Mouse (Mus musculus) MEL (cell line): Measurements from ENCODE around the gene Wfdc5. TPM values are rescaled to one million over a fixed set of nuclear protein-coding genes. Genes with fewer than 3 reads are reported as not detected.

Experiments used
- DNase-seq: peaks from one replicate; pipeline ENCODE4 v3.0.0; 2011; ENCODE audit warnings: low read depth, low spot score
- H3K27ac ChIP-seq: 2 replicates; pipeline ENCODE4 v1.5.1; 2012; ENCODE audit warnings: low read depth, mild to moderate bottlenecking, control low read depth, low read length, moderate library complexity; ENCODE audit not compliant: control insufficient read depth
- H3K27me3 ChIP-seq, 2 experiments: fragments of 150-350 bp in 1 of 2; sonication (generic) in 1 of 2; 2 replicates each; pipeline ENCODE4 v1.6.1; 2012; ENCODE audit warnings: low read length in 2 of 2, mild to moderate bottlenecking in 2 of 2, improper control_type of control experiment in 1 of 2, moderate library complexity in 1 of 2; ENCODE audit not compliant: insufficient read depth in 2 of 2, control insufficient read depth in 1 of 2
- H3K36me3 ChIP-seq, 2 experiments: 2 replicates each; pipeline ENCODE4 v1.6.1; 2012 to 2014; ENCODE audit warnings: low read length in 2 of 2, improper control_type of control experiment in 1 of 2, inconsistent platforms in 1 of 2, mild to moderate bottlenecking in 1 of 2; ENCODE audit not compliant: insufficient read depth in 2 of 2, control insufficient read depth in 1 of 2
- H3K4me1 ChIP-seq, 2 experiments: fragments of 150-350 bp in 1 of 2; sonication (generic) in 1 of 2; 2 replicates each; pipeline ENCODE4 v1.6.1; 2012; ENCODE audit warnings: low read length in 2 of 2, improper control_type of control experiment in 1 of 2, mild to moderate bottlenecking in 1 of 2; ENCODE audit not compliant: insufficient read depth in 2 of 2, control insufficient read depth in 1 of 2
- H3K4me3 ChIP-seq, 2 experiments: fragments of 150-350 bp in 1 of 2; sonication (generic) in 1 of 2; 2 replicates each; pipeline ENCODE4 v1.5.1; 2012; ENCODE audit warnings: low read depth in 2 of 2, low read length in 2 of 2, mild to moderate bottlenecking in 2 of 2, moderate library complexity in 2 of 2, control low read depth in 1 of 2, improper control_type of control experiment in 1 of 2; ENCODE audit not compliant: control insufficient read depth in 1 of 2, insufficient read depth in 1 of 2
- H3K79me2 ChIP-seq: 2 replicates; pipeline ENCODE4 v1.6.1; 2012; ENCODE audit warnings: mild to moderate bottlenecking, low read length, moderate library complexity; ENCODE audit not compliant: control insufficient read depth, poor library complexity, insufficient read depth
- H3K9ac ChIP-seq: 2 replicates; pipeline ENCODE4 v1.6.1; 2012; ENCODE audit warnings: low read depth, mild to moderate bottlenecking, control low read depth, low read length, moderate library complexity; ENCODE audit not compliant: control insufficient read depth, poor library complexity, severe bottlenecking
- H3K9me3 ChIP-seq: fragments of 150-350 bp; sonication (generic); replicated peaks from 2 replicates; pipeline ENCODE4 v1.6.1; 2012; ENCODE audit warnings: mild to moderate bottlenecking, low read length, improper control_type of control experiment, moderate library complexity; ENCODE audit not compliant: insufficient read depth
- CTCF ChIP-seq, 3 experiments: IDR thresholded peaks in 2 of 3; conservative IDR thresholded peaks in 1 of 3; 2 replicates each; pipeline ENCODE4 v1.5.1; 2011 to 2012; ENCODE audit warnings: low read length in 3 of 3, low read depth in 2 of 3, mild to moderate bottlenecking in 2 of 3, improper control_type of control experiment in 1 of 3, inconsistent platforms in 1 of 3, mixed read lengths in 1 of 3, moderate library complexity in 1 of 3; ENCODE audit not compliant: control insufficient read depth in 1 of 3, insufficient read depth in 1 of 3, poor library complexity in 1 of 3, severe bottlenecking in 1 of 3
- E2F4 ChIP-seq: IDR thresholded peaks from 2 replicates; pipeline ENCODE4 v1.6.1; 2011; ENCODE audit warnings: low read depth, low read length, improper control_type of control experiment, borderline replicate concordance
- ETS1 ChIP-seq: IDR thresholded peaks from 2 replicates; pipeline ENCODE4 v1.6.1; 2012; ENCODE audit warnings: low read depth, mild to moderate bottlenecking, inconsistent platforms, low read length, improper control_type of control experiment, moderate library complexity
- JUND ChIP-seq: IDR thresholded peaks from 2 replicates; pipeline ENCODE4 v1.6.1; 2011; ENCODE audit warnings: low read depth, mild to moderate bottlenecking, improper control_type of control experiment, low read length
- KAT2A ChIP-seq: conservative IDR thresholded peaks from 2 replicates; pipeline ENCODE4 v1.6.1; 2012; ENCODE audit warnings: low read depth, low read length, improper control_type of control experiment, inconsistent platforms
- MAX ChIP-seq: IDR thresholded peaks from 2 replicates; pipeline ENCODE4 v1.6.1; 2011; ENCODE audit warnings: low read length, improper control_type of control experiment
- MEF2A ChIP-seq: IDR thresholded peaks from 2 replicates; pipeline ENCODE4 v1.6.1; 2014; ENCODE audit warnings: low read depth, mild to moderate bottlenecking, inconsistent platforms, low read length, improper control_type of control experiment; ENCODE audit not compliant: poor library complexity, insufficient replicate concordance, severe bottlenecking; ENCODE audit errors: extremely low read depth
- MXI1 ChIP-seq: IDR thresholded peaks from 2 replicates; pipeline ENCODE4 v1.6.1; 2011; ENCODE audit warnings: mild to moderate bottlenecking, low read depth, low read length, improper control_type of control experiment
- MYC ChIP-seq: IDR thresholded peaks from 2 replicates; pipeline ENCODE4 v1.6.1; 2011; ENCODE audit warnings: low read depth, mild to moderate bottlenecking, low read length, improper control_type of control experiment, moderate library complexity
- NELFE ChIP-seq: IDR thresholded peaks from 2 replicates; pipeline ENCODE4 v1.6.1; 2011; ENCODE audit warnings: low read depth, low read length, improper control_type of control experiment
- POLR2AphosphoS2 ChIP-seq: IDR thresholded peaks from 2 replicates; pipeline ENCODE4 v1.6.1; 2011; ENCODE audit warnings: low read length, improper control_type of control experiment
- RCOR1 ChIP-seq: IDR thresholded peaks from 2 replicates; pipeline ENCODE4 v1.6.1; 2012; ENCODE audit warnings: low read depth, mild to moderate bottlenecking, inconsistent platforms, low read length, improper control_type of control experiment
- SIN3A ChIP-seq: IDR thresholded peaks from 2 replicates; pipeline ENCODE4 v1.6.1; 2012; ENCODE audit warnings: low read length, improper control_type of control experiment, inconsistent platforms
- SMC3 ChIP-seq: IDR thresholded peaks from 2 replicates; pipeline ENCODE4 v1.6.1; 2011; ENCODE audit warnings: low read depth, low read length, improper control_type of control experiment
- TAL1 ChIP-seq: IDR thresholded peaks from 2 replicates; pipeline ENCODE4 v1.6.1; 2012; ENCODE audit warnings: mild to moderate bottlenecking, inconsistent platforms, low read length, moderate library complexity, mixed read lengths
- TCF12 ChIP-seq: IDR thresholded peaks from 2 replicates; pipeline ENCODE4 v1.6.1; 2014; ENCODE audit warnings: low read depth, mild to moderate bottlenecking, inconsistent platforms, low read length, improper control_type of control experiment, moderate library complexity
- USF2 ChIP-seq, 2 experiments: IDR thresholded peaks; 2 replicates each; pipeline ENCODE4 v1.6.1; 2011 to 2012; ENCODE audit warnings: improper control_type of control experiment in 2 of 2, low read length in 2 of 2, borderline replicate concordance in 1 of 2, inconsistent platforms in 1 of 2, low read depth in 1 of 2, mild to moderate bottlenecking in 1 of 2; ENCODE audit not compliant: insufficient read depth in 1 of 2
- ZC3H11A ChIP-seq: IDR thresholded peaks from 2 replicates; pipeline ENCODE4 v1.6.1; 2012; ENCODE audit warnings: low read depth, mild to moderate bottlenecking, inconsistent platforms, low read length, improper control_type of control experiment
- ZNF384 ChIP-seq: IDR thresholded peaks from 2 replicates; pipeline ENCODE4 v1.6.1; 2012; ENCODE audit warnings: low read depth, mild to moderate bottlenecking, inconsistent platforms, low read length, improper control_type of control experiment
- polyA plus RNA-seq, 2 experiments: library from polyadenylated mRNA; stranded (reverse) in 1 of 2; unstranded in 1 of 2; fragments of >175 nt in 1 of 2; fragments of >200 nt in 1 of 2; gene quantifications; 2 replicates each; pipeline versions ENCODE4 v1.2.1 to v1.2.4; 2012; ENCODE audit warnings: low replicate concordance in 2 of 2, low read depth in 1 of 2; ENCODE audit not compliant: insufficient read length in 2 of 2, insufficient read depth in 1 of 2, missing spikeins in 1 of 2
- total RNA-seq: library from RNA; depleted of rRNA; stranded (reverse); fragments of 300-350 nt; gene quantifications from 2 replicates; pipeline ENCODE4 v1.2.3, GENCODE M21; 2012

Wfdc5 gene
- total and polyA plus RNA-seq, 3 experiments: not detected

DNA sequence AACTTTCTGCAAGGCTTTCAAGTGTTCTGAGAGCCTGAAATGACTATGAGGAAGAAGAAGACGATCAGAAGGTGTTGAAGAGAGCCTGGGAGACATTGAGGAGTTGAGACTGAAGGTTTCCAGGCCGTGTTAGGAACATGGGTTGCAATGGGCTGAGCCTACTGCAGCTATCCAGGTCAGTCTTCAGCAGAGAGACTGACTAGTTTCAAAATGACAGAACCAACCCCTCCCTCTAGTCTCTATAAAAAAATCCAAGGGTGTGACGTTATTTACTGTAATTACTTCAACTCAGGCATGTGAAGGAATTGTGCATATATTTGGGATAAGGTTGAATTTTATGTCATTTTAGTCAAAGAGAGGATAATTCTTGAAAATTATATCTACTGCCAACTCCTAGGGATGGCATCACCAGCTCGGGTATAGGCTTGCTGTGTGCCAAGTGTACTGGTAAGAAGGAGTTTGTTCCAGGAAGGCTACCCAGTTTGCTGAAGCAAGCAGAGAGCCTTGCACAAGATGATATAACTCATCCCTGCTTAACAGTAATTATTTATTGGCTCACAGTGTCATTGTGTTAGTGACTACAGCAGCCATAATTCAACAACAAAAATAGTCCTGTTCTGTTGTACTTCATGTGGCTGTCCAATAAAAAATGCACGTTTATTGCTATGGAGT lies 12.6 kb upstream of the Wfdc5 start:
- peaks cover 8 to 13% of the 10 kb centered on the region in 2 experiments for H3K27me3 ChIP-seq
- TF ChIP-seq KAT2A (no peak), SMC3 (no peak), JUND (no peak), POLR2AphosphoS2 (no peak), NELFE (no peak), E2F4 (no peak), MEF2A (no peak), USF2 (IDR thresholded peaks at IDR 0.05; ENCODE audit: borderline replicate concordance in 1 of 2, insufficient read depth in 1 of 2, low read depth in 1 of 2, low read length in 2 of 2) (no peak)
- no peaks in the 10 kb centered on the region for H3K4me1 ChIP-seq
- H3K27ac ChIP-seq: no peak overlapping the region
- H3K36me3 ChIP-seq: no peaks in the 10 kb centered on the region
- no peak for DNase-seq
- H3K9me3 ChIP-seq: no peaks in the 10 kb centered on the region
- no peak overlapping the region for H3K4me3 ChIP-seq
- no peaks in the 10 kb centered on the region for H3K79me2 ChIP-seq
- H3K9ac ChIP-seq: no peak overlapping the region

GRCm38 (mm10) chr2:164192279-164192678 lies 9.7 kb upstream of the Wfdc5 start:
- H3K27me3 ChIP-seq: peaks cover 7 to 13% of the 10 kb centered on the region in 2 experiments
- H3K9ac ChIP-seq: no peak overlapping the region
- no peak for DNase-seq
- H3K36me3 ChIP-seq: no peaks in the 10 kb centered on the region
- no peaks in the 10 kb centered on the region for H3K4me1 ChIP-seq
- no peak for TF ChIP-seq MYC
- TF ChIP-seq ZNF384: no peak
- no peak for TF ChIP-seq USF2 (IDR thresholded peaks at IDR 0.05; ENCODE audit: borderline replicate concordance in 1 of 2, insufficient read depth in 1 of 2, low read depth in 1 of 2, low read length in 2 of 2)
- no peak for TF ChIP-seq SMC3
- no peak for TF ChIP-seq MAX
- no peak for TF ChIP-seq TCF12
- no peak for TF ChIP-seq ETS1
- no peak for TF ChIP-seq SIN3A
- TF ChIP-seq CTCF (IDR thresholded peaks at IDR 0.05 in 2 of 3, conservative IDR thresholded peaks at IDR 0.05 in 1 of 3; ENCODE audit: control insufficient read depth in 1 of 3, insufficient read depth in 1 of 3, low read depth in 2 of 3, low read length in 3 of 3, poor library complexity in 1 of 3, severe bottlenecking in 1 of 3): no peak
- no peak for TF ChIP-seq KAT2A
- TF ChIP-seq ZC3H11A: no peak
- no peak for TF ChIP-seq TAL1
- TF ChIP-seq MXI1: no peak
- TF ChIP-seq JUND: no peak
- TF ChIP-seq RCOR1: no peak
- no peaks in the 10 kb centered on the region for H3K79me2 ChIP-seq
- H3K9me3 ChIP-seq: no peaks in the 10 kb centered on the region
- no peak overlapping the region for H3K4me3 ChIP-seq
- no peak overlapping the region for H3K27ac ChIP-seq
